Mouse (Mus musculus): ENCODE results near the gene Gatad2a.

GRCm38 (mm10) chr8:69973442-69974161, 22.6 kb downstream of the Gatad2a start:
- TF ChIP-seq POLR2A (IDR thresholded peaks at IDR 0.05; ENCODE audit: borderline replicate concordance, control insufficient read depth, low read depth, low read length) (no peak), CTCF (IDR thresholded peaks at IDR 0.05; ENCODE audit: control insufficient read depth, insufficient read depth, low read length) (no peak)
